Mouse (Mus musculus): ENCODE results near the gene Slc24a2.

GRCm38 (mm10) chr4:87274276-87274675 lies 44.0 kb upstream of the Slc24a2 start:
- TF ChIP-seq CTCF (IDR thresholded peaks at IDR 0.05; ENCODE audit: control insufficient read depth, insufficient read depth, insufficient read length) (no peak), MAX (IDR thresholded peaks at IDR 0.05) (no peak), MYOD1 (IDR thresholded peaks at IDR 0.05; ENCODE audit: control insufficient read depth, insufficient read length, low read depth) (no peak)
